12 mouse cellular contexts compared by ENCODE assay signal in the genomic region with DNA sequence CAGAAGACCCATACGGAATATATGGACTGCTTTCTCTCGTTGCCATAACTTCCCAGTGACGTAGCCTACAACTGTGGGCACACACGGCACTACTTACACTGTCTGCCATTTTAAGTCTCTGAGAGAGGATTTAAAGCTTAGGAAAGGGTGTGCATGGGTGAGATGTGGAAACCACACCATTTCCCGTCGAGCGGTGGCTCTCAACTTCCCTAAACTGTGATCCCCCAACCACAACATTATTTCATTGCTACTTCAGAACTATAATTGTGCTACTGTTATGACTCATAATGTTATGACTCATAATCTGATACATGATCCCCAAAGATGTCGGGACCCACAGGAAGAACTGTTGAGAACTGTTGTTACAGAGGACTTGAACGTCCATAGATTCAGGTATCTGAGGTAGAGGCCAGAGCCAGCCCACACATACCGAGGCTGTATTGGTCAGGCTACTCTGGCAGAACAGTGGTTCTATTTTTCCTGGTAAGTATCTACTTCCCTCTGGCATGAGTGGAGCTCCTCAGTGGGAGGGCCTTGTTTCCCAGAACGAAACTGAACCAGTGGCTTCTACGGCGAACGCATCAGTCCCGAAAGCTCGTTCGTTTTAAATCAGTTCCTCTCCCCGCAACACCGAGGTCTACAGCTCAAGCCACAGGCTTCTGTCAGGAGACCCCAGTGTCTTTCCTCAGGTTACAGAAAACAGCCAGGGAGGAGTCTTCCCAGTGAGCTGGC. TPM values are rescaled to one million over a fixed set of nuclear protein-coding genes. Genes with fewer than 3 reads are reported as not detected.
DNase-seq lines count a peak whose midpoint lies in the region; ATAC-seq and TF ChIP-seq lines count a peak whose summit lies in the region.
"Had no signal": no experiment of that assay in that cellular context is flagged by ENCODE, and none has a peak within 500 bp of the region (broad histone marks: within the 10 kb centered on the region; RNA-seq: fewer than 3 reads in every experiment).

No protein-coding gene starts in this region.

- no peak for ATAC-seq in hindbrain, embryonic 12.5 days (ENCODE audit: low FRiP score)
- ATAC-seq in midbrain, embryonic 16.5 days: no peak

- no peaks in the 10 kb centered on the region for H3K27me3 ChIP-seq in thymus, adult 2 months (ENCODE audit: control insufficient read depth, insufficient read depth, low read length)
- H3K27me3 ChIP-seq in hindbrain, embryonic 12.5 days: no peaks in the 10 kb centered on the region
- no peaks in the 10 kb centered on the region for H3K27me3 ChIP-seq in midbrain, embryonic 16.5 days (ENCODE audit: control insufficient read depth, insufficient read depth, low read depth, low read length)
- H3K27me3 ChIP-seq: limb, embryonic 12.5 days had no signal

- no peaks in the 10 kb centered on the region for H3K9me3 ChIP-seq in hindbrain, embryonic 12.5 days (replicated peaks)
- no peaks in the 10 kb centered on the region for H3K9me3 ChIP-seq in midbrain, embryonic 16.5 days (replicated peaks; ENCODE audit: control insufficient read depth, low read length, poor library complexity, severe bottlenecking)
- H3K9me3 ChIP-seq: limb, embryonic 12.5 days had no signal

- TF ChIP-seq CTCF in thymus, adult 2 months (IDR thresholded peaks at IDR 0.05; ENCODE audit: borderline replicate concordance, control insufficient read depth, extremely low read depth, insufficient read depth, low read length, poor library complexity): no peak

- H3K4me3 ChIP-seq in thymus, adult 2 months (ENCODE audit: control insufficient read depth, insufficient read depth, low read length): peak overlapping the region; percentile 30
- peak overlapping the region; percentile 34 for H3K4me3 ChIP-seq in macrophage (ENCODE audit: inconsistent target)
- no peak overlapping the region for H3K4me3 ChIP-seq in hindbrain, embryonic 12.5 days
- H3K4me3 ChIP-seq in midbrain, embryonic 16.5 days (ENCODE audit: low read depth, low read length): no peak overlapping the region
- H3K4me3 ChIP-seq: limb, embryonic 12.5 days had no signal

- peaks cover 41% of the 10 kb centered on the region for H3K4me1 ChIP-seq in thymus, adult 2 months (replicated peaks; ENCODE audit: control insufficient read depth, insufficient read depth, low read length)
- no peaks in the 10 kb centered on the region for H3K4me1 ChIP-seq in hindbrain, embryonic 12.5 days
- no peaks in the 10 kb centered on the region for H3K4me1 ChIP-seq in midbrain, embryonic 16.5 days (ENCODE audit: control insufficient read depth, insufficient read depth, low read length)
- H3K4me1 ChIP-seq: limb, embryonic 12.5 days had no signal

- H3K27ac ChIP-seq in thymus, adult 2 months (ENCODE audit: control insufficient read depth, insufficient read depth, low read length): peak overlapping the region; percentile 36
- peak overlapping the region; percentile 92 for H3K27ac ChIP-seq in macrophage
- no peak overlapping the region for H3K27ac ChIP-seq in hindbrain, embryonic 12.5 days
- no peak overlapping the region for H3K27ac ChIP-seq in midbrain, embryonic 16.5 days (ENCODE audit: low read length)
- H3K27ac ChIP-seq: limb, embryonic 12.5 days had no signal

- H3K4me2 ChIP-seq in hindbrain, embryonic 12.5 days (replicated peaks): no peak overlapping the region
- no peak overlapping the region for H3K4me2 ChIP-seq in midbrain, embryonic 16.5 days (ENCODE audit: low read length)
- H3K4me2 ChIP-seq: limb, embryonic 12.5 days had no signal

- DNase-seq in thymus, adult 2 months: peak; percentile 42
- DNase-seq in thymus, adult 18-20 months: no peak
- DNase-seq in T-cell, adult 2 months (ENCODE audit: low spot score): peak; percentile 79
- peak; percentile 46 to 48 for DNase-seq in thymus, postnatal 36 days
- DNase-seq in embryo, embryonic 10.5 days (ENCODE audit: low spot score): no peak
- DNase-seq: cerebellum, adult 2 months; right cerebral cortex, postnatal 14 days had no signal

- no peak overlapping the region for H3K9ac ChIP-seq in hindbrain, embryonic 12.5 days
- H3K9ac ChIP-seq in midbrain, embryonic 16.5 days (ENCODE audit: low read depth, low read length): no peak overlapping the region
- H3K9ac ChIP-seq: limb, embryonic 12.5 days had no signal

- no peak for TF ChIP-seq POLR2A in thymus, adult 2 months (IDR thresholded peaks at IDR 0.05; ENCODE audit: control insufficient read depth, extremely low read depth, insufficient read depth, low read length, poor library complexity)

- H3K79me2 ChIP-seq in macrophage (ENCODE audit: inconsistent target): no peaks in the 10 kb centered on the region

- WGBS in thymus, adult 2 months: 9% methylated on average over 19 of the region's 19 CpGs
- WGBS in macrophage (ENCODE audit: missing documents): 1% methylated on average over 19 of the region's 19 CpGs
- 88% methylated on average over 19 of the region's 19 CpGs for WGBS in hindbrain, embryonic 12.5 days
- WGBS in midbrain, embryonic 16.5 days: 94% methylated on average over 19 of the region's 19 CpGs

- H3K36me3 ChIP-seq in thymus, adult 2 months (ENCODE audit: control insufficient read depth, insufficient read depth, low read length): no peaks in the 10 kb centered on the region
- no peaks in the 10 kb centered on the region for H3K36me3 ChIP-seq in macrophage (ENCODE audit: inconsistent target)
- no peaks in the 10 kb centered on the region for H3K36me3 ChIP-seq in hindbrain, embryonic 12.5 days
- H3K36me3 ChIP-seq in midbrain, embryonic 16.5 days (ENCODE audit: control insufficient read depth, insufficient read depth, low read length): no peaks in the 10 kb centered on the region
- H3K36me3 ChIP-seq: limb, embryonic 12.5 days had no signal

RNA-seq across cellular contexts. Expression of gene Trpm1, which starts 12.2 kb away (rescaled TPM):
- 1.7 and 2.3 TPM in 2 replicates for polyA plus RNA-seq in thymus, adult 2 months (2012; rRNA removed)
- total RNA-seq in macrophage (2018; cell fraction: chromatin; rRNA removed): under 1 TPM in 4 of 26 experiments, not detected in 22; 0.23 to 0.75 (median 0.29) TPM
- total RNA-seq in macrophage (2018; cell fraction: cytosol; rRNA removed): under 1 TPM in 7 of 26 experiments, not detected in 19; 0.03 to 0.15 (median 0.06) TPM
- under 1 TPM in 3 of 26 experiments, not detected in 23; 0.06 to 0.76 (median 0.24) TPM for total RNA-seq in macrophage (2018; cell fraction: nucleus; rRNA removed)
- polyA plus RNA-seq in macrophage (2018): not detected in 3 replicates
- polyA plus RNA-seq in hindbrain, embryonic 12.5 days (2016; fragmentation: Nextera tagmentation; extraction: Ambion mirVana): 0.31 and 0.43 TPM in 2 replicates
- 0.15 and 0.20 TPM in 2 replicates for polyA plus RNA-seq in midbrain, embryonic 16.5 days (2015; fragmentation: Nextera tagmentation; extraction: Ambion mirVana)
- total RNA-seq: layer of hippocampus, adult 18-20 months had no signal
- polyA plus RNA-seq: cerebellum, adult 2 months had no signal

Comparison
In these comparisons a context has a peak if more than half of its experiments do, and no peak if none do; other contexts are left out.
1. DNase-seq: peak in thymus, adult 2 months (single experiment), T-cell, adult 2 months (single experiment) and thymus, postnatal 36 days (2 of 2); none in thymus, adult 18-20 months (0 of 2) and embryo, embryonic 10.5 days (single experiment).
2. H3K27ac ChIP-seq: peak in thymus, adult 2 months (single experiment) and macrophage (single experiment); none in hindbrain, embryonic 12.5 days (single experiment) and midbrain, embryonic 16.5 days (single experiment).
3. H3K4me3 ChIP-seq: peak in thymus, adult 2 months (single experiment) and macrophage (single experiment); none in hindbrain, embryonic 12.5 days (single experiment) and midbrain, embryonic 16.5 days (single experiment).